Mouse (Mus musculus) hindbrain, postnatal 0 days (tissue): ENCODE measurements at regions not wholly inside any gene's neighbourhood (a gene's known extent, or its start where the extent isn't known, plus 50 kb on each side); places are given as distances from the start of the nearest gene placed in this dataset.
A peak's percentile ranks its signal among the peaks of the same experiment; 100 is the strongest.

Source experiments
- ATAC-seq: fragments of 200-750 bp; cut with Nextera tagmentation; 2 replicates; pipeline ENCODE4 v1.8.0; 2017; ENCODE audit warnings: mild to moderate bottlenecking, moderate TSS enrichment, moderate library complexity
- DNase-seq: peaks from one replicate; pipeline ENCODE4 v3.0.0-alpha.2; 2015; ENCODE audit warnings: low spot score
- H3K27ac ChIP-seq: fragments of 300-500 bp; sonication (generic); 2 replicates; pipeline ENCODE4 v1.5.1; 2014; ENCODE audit warnings: mild to moderate bottlenecking
- H3K27me3 ChIP-seq: fragments of 300-500 bp; sonication (generic); 2 replicates; pipeline ENCODE4 v1.6.1; 2014; ENCODE audit warnings: low read length, mixed read lengths; ENCODE audit not compliant: insufficient read depth
- H3K36me3 ChIP-seq: fragments of 300-500 bp; sonication (generic); 2 replicates; pipeline ENCODE4 v1.6.1; 2014; ENCODE audit warnings: low read length, mixed read lengths; ENCODE audit not compliant: insufficient read depth
- H3K4me1 ChIP-seq: fragments of 300-500 bp; sonication (generic); 2 replicates; pipeline ENCODE4 v1.6.1; 2014; ENCODE audit warnings: antibody characterized with exemption, low read length, mixed read lengths; ENCODE audit not compliant: insufficient read depth
- H3K4me2 ChIP-seq: fragments of 300-500 bp; sonication (generic); 2 replicates; pipeline ENCODE4 v1.6.1; 2014; ENCODE audit warnings: low read depth, mild to moderate bottlenecking, low read length, moderate library complexity, mixed read lengths
- H3K4me3 ChIP-seq: fragments of 300-500 bp; sonication (generic); 2 replicates; pipeline ENCODE4 v1.5.1; 2014; ENCODE audit warnings: low read length
- H3K9ac ChIP-seq: fragments of 300-500 bp; sonication (generic); replicated peaks from 2 replicates; pipeline ENCODE4 v1.6.1; 2014; ENCODE audit warnings: mild to moderate bottlenecking, low read length, moderate library complexity, mixed read lengths
- H3K9me3 ChIP-seq: fragments of 300-500 bp; sonication (generic); 2 replicates; pipeline ENCODE4 v1.6.1; 2016; ENCODE audit warnings: low read length, mixed read lengths
- CTCF ChIP-seq: IDR thresholded peaks from 2 replicates; pipeline ENCODE4 v1.5.1; 2016; ENCODE audit warnings: antibody characterized with exemption, control low read depth, low read depth
- WGBS: fragments of 180-500 bp; shearing (Covaris S2); extraction: QIAGEN DNeasy Blood & Tissue Kit; methylation state at CpG from one replicate; pipeline ENCODE4 v1.1.7; 2014; 5-methylcytosine and 5-hydroxymethylcytosine counted together

DNA sequence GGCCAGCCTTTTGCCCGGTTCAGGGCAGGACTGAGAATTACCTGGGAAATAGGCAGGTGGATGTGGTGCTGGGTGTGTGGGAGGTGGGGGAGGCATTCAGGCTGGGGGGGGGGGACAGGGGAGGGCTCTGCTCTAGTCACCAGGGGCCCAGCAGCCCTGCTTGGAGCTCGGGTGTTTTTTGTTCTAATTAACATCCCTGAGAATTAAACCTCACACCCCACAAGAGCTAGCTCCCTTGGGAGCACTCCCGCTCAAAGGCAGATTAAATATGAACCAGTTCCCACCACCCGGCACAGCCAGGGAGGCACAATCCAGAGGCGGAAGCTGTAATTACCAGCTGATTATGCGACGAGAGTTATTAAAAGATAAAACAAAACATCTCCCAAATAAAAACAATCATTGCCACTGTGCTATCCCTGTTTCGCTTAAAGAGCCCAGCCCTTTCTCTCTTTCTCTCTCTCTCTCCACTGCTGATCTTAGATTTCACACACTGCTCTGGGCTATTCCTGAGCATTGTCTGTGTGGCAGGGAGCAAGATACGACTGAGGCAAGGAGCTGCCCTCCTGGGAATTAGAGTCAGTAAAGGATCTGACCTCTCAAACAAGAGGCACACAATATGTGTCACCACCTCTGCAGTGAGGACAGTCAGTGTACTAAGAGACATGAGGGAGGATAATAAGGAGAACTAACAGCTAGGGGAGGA, 397.0 kb downstream of the Matn1 start:
- peak; percentile 54 for DNase-seq
- Histone ChIP-seq H3K9me3 (no peaks in the 10 kb centered on the region), H3K4me3 (no peak overlapping the region), H3K4me2 (no peak overlapping the region), H3K36me3 (no peaks in the 10 kb centered on the region), H3K27me3 (no peaks in the 10 kb centered on the region), H3K4me1 (no peaks in the 10 kb centered on the region), H3K9ac (no peak overlapping the region), H3K27ac (no peak overlapping the region)
- WGBS: 34% methylated on average over 9 of the region's 9 CpGs
- ATAC-seq: no peak
- no peak for TF ChIP-seq CTCF

DNA sequence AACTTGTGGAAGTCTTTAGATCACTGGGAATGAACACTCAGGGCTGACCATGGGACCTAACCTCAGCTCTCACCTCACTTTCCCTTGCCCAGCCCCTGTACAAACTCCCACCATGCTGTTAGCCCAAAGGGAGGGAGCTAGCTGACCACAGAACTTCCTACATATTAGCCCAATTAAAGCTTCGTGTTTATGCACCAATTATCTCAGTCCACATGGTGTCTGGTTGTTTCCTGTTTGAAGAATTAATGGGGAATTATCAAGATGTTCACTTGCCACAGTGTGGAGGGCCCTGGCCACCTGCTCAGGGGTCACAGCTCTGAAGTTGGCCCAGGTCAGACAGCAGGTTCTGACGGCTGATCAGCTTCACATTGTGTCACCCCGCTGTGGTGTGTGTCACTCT, 402.5 kb downstream of the Matn1 start:
- H3K4me1 ChIP-seq: no peaks in the 10 kb centered on the region
- no peak overlapping the region for H3K4me2 ChIP-seq
- ATAC-seq (no peak), DNase-seq (no peak)
- 58% methylated on average over 3 of the region's 3 CpGs for WGBS
- H3K36me3 ChIP-seq: no peaks in the 10 kb centered on the region
- no peak overlapping the region for H3K9ac ChIP-seq
- H3K27me3 ChIP-seq: no peaks in the 10 kb centered on the region
- H3K27ac ChIP-seq: no peak overlapping the region
- TF ChIP-seq CTCF: no peak
- no peaks in the 10 kb centered on the region for H3K9me3 ChIP-seq
- H3K4me3 ChIP-seq: no peak overlapping the region

DNA sequence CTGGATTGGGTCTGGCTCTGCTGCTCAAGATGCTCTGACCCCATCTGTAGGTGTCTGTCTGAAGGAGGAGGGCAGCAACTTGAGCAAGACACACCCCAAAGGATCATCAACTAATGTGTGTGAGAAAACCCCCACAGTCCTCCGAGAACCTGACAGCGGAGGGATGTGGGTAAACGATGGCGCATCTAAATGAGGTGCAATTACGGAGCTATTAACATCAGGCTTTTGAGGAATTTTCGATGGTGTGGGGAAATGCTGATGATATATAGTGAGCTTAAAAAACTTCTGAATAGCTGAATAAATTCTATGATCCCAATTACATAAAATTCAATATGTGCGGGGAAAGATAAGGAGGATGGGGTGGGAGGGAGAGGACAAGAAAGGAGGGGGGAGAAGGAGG, 406.1 kb downstream of the Matn1 start:
- no peak overlapping the region for H3K4me3 ChIP-seq
- H3K27me3 ChIP-seq: no peaks in the 10 kb centered on the region
- H3K9ac ChIP-seq: no peak overlapping the region
- ATAC-seq (no peak), DNase-seq (no peak)
- 56% methylated on average over 7 of the region's 7 CpGs for WGBS
- no peak overlapping the region for H3K27ac ChIP-seq
- no peak overlapping the region for H3K4me2 ChIP-seq
- no peak for TF ChIP-seq CTCF
- H3K36me3 ChIP-seq: no peaks in the 10 kb centered on the region
- H3K4me1 ChIP-seq: no peaks in the 10 kb centered on the region
- no peaks in the 10 kb centered on the region for H3K9me3 ChIP-seq

DNA sequence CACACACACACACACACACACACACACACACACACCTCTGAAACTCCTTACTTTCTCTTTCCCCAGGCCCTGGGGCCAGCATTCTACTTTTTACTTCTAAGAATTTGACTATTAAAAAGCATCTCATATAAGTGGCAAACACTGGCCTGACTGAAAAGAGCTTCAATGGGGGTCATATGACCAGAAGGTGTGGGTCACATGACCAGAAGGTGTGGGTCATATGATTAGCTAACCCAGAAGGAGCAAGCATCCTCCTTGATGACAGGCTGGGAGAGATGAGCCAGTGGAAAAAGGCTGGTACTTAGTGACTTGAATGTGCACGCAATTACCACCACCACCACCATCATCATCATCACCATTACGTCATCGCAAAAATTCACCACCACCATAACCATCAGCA, 410.7 kb downstream of the Matn1 start:
- TF ChIP-seq CTCF: no peak
- no peak overlapping the region for H3K9ac ChIP-seq
- H3K4me1 ChIP-seq: no peaks in the 10 kb centered on the region
- H3K4me3 ChIP-seq: no peak overlapping the region
- H3K36me3 ChIP-seq: no peaks in the 10 kb centered on the region
- ATAC-seq (no peak), DNase-seq (no peak)
- H3K9me3 ChIP-seq: no peaks in the 10 kb centered on the region
- H3K4me2 ChIP-seq: no peak overlapping the region
- no peak overlapping the region for H3K27ac ChIP-seq
- 95% methylated on average over 3 of the region's 3 CpGs for WGBS
- no peaks in the 10 kb centered on the region for H3K27me3 ChIP-seq

DNA sequence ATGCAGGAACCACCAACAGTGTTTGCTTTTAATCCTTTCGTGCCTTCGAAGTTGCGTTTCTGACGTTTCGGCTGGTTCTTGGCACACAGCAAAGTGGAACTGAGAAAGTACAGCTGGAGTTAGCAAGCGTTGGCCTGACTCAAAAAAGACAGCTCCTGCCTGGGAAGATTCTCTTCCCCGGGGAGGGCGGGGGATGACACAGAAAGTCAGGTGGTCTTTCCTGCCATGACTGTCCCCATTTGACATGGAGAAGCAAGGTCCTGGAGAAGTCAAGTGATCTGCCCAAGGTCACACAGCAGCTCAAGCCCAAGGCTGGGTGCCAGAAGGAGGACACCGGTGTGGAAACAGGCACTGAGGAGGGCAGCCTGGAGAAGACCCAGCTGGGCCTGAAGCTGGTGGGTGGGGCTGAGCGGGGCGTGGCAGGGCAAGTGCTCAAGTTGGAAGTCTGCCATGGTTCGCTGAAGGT, 411.4 kb downstream of the Matn1 start:
- ATAC-seq: no peak
- Histone ChIP-seq H3K9me3 (no peaks in the 10 kb centered on the region), H3K9ac (no peak overlapping the region), H3K27me3 (no peaks in the 10 kb centered on the region), H3K4me3 (no peak overlapping the region), H3K27ac (no peak overlapping the region), H3K36me3 (no peaks in the 10 kb centered on the region), H3K4me1 (no peaks in the 10 kb centered on the region), H3K4me2 (no peak overlapping the region)
- DNase-seq: no peak
- no peak for TF ChIP-seq CTCF
- 80% methylated on average over 12 of the region's 12 CpGs for WGBS

DNA sequence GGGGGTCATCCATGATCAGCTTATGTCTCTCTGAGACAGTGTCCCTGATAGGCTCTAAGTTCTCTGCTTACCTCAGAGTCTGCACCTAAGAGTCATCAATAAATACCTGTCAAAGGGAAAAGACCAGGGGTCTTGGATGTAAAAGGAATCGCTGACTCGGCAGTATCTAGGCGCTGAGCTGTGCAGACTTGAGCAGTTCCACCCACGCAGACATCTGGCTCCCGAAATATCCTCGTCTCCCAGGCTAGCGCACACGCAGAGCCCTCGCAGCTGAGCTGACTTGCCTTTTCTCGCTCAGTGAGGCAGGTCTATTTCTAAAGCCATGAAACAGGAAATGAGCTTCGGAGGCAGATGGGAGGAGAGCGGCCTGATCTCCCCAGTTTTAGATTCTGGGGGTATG, 412.1 kb downstream of the Matn1 start:
- H3K27me3 ChIP-seq: no peaks in the 10 kb centered on the region
- H3K4me2 ChIP-seq: no peak overlapping the region
- peak; percentile 58 for DNase-seq
- H3K4me3 ChIP-seq: no peak overlapping the region
- H3K9ac ChIP-seq: no peak overlapping the region
- H3K9me3 ChIP-seq: no peaks in the 10 kb centered on the region
- TF ChIP-seq CTCF: no peak
- H3K4me1 ChIP-seq: no peaks in the 10 kb centered on the region
- no peak for ATAC-seq
- H3K27ac ChIP-seq: no peak overlapping the region
- H3K36me3 ChIP-seq: no peaks in the 10 kb centered on the region
- WGBS: 68% methylated on average over 12 of the region's 12 CpGs

DNA sequence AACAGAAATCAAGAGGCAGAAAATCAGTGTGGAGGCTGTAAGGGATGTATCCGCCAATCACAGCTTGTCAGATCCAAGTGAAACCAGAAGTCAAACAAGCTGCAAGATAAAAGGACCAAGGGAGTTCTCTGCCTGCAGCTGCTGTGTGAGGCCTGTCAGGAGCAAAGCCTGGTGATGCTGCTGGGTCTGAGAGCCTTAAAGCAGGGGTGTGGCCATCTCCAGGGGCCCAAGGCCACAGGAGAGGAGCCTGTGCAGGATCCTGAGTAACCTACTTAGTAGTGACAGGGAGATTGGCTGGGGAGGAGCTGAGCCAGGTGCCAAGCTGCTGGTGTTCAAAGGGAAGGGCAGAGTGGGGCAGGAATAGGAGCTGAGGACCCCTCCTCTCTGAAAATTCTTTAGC, 418.8 kb downstream of the Matn1 start:
- 63% methylated on average over 1 of the region's 1 CpGs for WGBS
- no peak for DNase-seq
- H3K27ac ChIP-seq: no peak overlapping the region

More for the DNA sequence above, 418.8 kb downstream of the Matn1 start:
- Histone ChIP-seq H3K4me1 (no peaks in the 10 kb centered on the region), H3K9ac (no peak overlapping the region), H3K4me3 (no peak overlapping the region), H3K4me2 (no peak overlapping the region), H3K36me3 (no peaks in the 10 kb centered on the region), H3K9me3 (no peaks in the 10 kb centered on the region), H3K27me3 (no peaks in the 10 kb centered on the region)
- ATAC-seq: no peak
- no peak for TF ChIP-seq CTCF
